8 mouse cellular contexts compared by ENCODE assay signal in the genomic region with DNA sequence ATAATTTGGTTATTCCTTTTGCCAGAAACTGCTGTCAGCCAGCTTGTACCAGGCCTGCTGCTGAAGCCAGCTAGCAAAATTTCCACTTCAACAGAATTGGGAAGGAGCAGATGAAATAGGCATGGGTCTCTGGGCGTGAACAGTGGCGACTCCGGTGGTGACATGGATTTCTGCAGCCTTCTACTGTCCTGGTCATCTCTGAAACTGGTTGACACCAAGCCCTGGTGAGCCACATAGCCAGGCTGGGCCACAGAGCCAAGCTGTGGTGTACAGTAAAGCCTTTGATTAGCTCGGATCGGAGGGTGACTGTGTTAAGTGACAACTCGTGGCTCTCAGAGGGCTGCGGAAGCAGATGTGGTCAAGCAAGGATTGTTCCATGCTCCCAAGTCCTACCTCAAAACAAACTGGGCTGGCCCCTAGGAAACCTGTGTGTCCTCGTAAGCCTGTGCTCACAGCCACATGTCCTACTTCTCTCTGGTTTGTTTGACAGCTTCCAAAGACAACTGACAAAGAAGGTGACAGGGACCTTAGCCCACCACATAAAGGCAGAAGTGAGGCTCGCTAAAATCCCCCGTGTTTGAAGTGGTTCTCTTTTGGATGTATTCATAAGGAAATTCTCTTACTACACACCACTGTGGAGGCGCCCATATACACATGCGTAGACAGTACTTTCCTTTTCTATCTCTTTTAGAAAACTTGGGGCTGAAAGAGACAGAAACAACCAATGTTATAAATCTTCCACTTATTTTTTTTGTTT. TPM values are rescaled to one million over a fixed set of nuclear protein-coding genes. Genes with fewer than 3 reads are reported as not detected.
A peak's percentile ranks its signal among the peaks of the same experiment; 100 is the strongest.
DNase-seq lines count a peak whose midpoint lies in the region; ATAC-seq and TF ChIP-seq lines count a peak whose summit lies in the region.

No protein-coding gene starts in this region.

- no peak overlapping the region for H3K9ac ChIP-seq in kidney, postnatal 0 days (ENCODE audit: low read depth, low read length)
- no peak overlapping the region for H3K9ac ChIP-seq in heart, postnatal 0 days (replicated peaks; ENCODE audit: low read depth, low read length)
- H3K9ac ChIP-seq in lung, postnatal 0 days (replicated peaks; ENCODE audit: low read depth): no peak overlapping the region

- 69% methylated on average over 12 of the region's 12 CpGs for WGBS in kidney, postnatal 0 days
- WGBS in embryonic facial prominence, embryonic 10.5 days: 78% methylated on average over 12 of the region's 12 CpGs
- WGBS in heart, postnatal 0 days: 60% methylated on average over 12 of the region's 12 CpGs
- 70% methylated on average over 12 of the region's 12 CpGs for WGBS in lung, postnatal 0 days
- WGBS in thymus, adult 2 months: 36% methylated on average over 12 of the region's 12 CpGs

- DNase-seq in kidney, postnatal 0 days (ENCODE audit: low spot score): peak; percentile 55
- no peak for DNase-seq in kidney, postnatal 14 days
- DNase-seq in NIH3T3 (ENCODE audit: low read depth): peak; percentile 77
- DNase-seq in embryonic facial prominence, embryonic 10.5 days (ENCODE audit: low spot score): peak; percentile 46
- peak; percentile 50 for DNase-seq in heart, postnatal 0 days (ENCODE audit: low spot score)
- DNase-seq in lung, postnatal 0 days (ENCODE audit: low spot score): peak; percentile 47
- peak; percentile 44 for DNase-seq in thymus, adult 2 months
- DNase-seq in layer of hippocampus, adult 11-12 months (ENCODE audit: low spot score): no peak

- no peaks in the 10 kb centered on the region for H3K9me3 ChIP-seq in kidney, postnatal 0 days (replicated peaks; ENCODE audit: low read length)
- no peaks in the 10 kb centered on the region for H3K9me3 ChIP-seq in embryonic facial prominence, embryonic 10.5 days
- H3K9me3 ChIP-seq in heart, postnatal 0 days (replicated peaks; ENCODE audit: control insufficient read depth, low read length): no peaks in the 10 kb centered on the region
- H3K9me3 ChIP-seq in lung, postnatal 0 days (ENCODE audit: low read length): no peaks in the 10 kb centered on the region

- H3K4me2 ChIP-seq in kidney, postnatal 0 days (ENCODE audit: low read length): no peak overlapping the region
- H3K4me2 ChIP-seq in heart, postnatal 0 days (ENCODE audit: low read depth, low read length): peak overlapping the region; percentile 62
- H3K4me2 ChIP-seq in lung, postnatal 0 days (replicated peaks; ENCODE audit: low read depth, low read length): no peak overlapping the region; the same call in 1 of the 2 replicates

- peak; percentile 49 for TF ChIP-seq CTCF in kidney, postnatal 0 days (IDR thresholded peaks at IDR 0.05; ENCODE audit: low read depth)
- TF ChIP-seq CTCF in heart, postnatal 0 days (IDR thresholded peaks at IDR 0.05; ENCODE audit: low read depth): peak; percentile 46
- peak; percentile 53 for TF ChIP-seq CTCF in lung, postnatal 0 days (IDR thresholded peaks at IDR 0.05)
- TF ChIP-seq CTCF in thymus, adult 2 months (IDR thresholded peaks at IDR 0.05; ENCODE audit: borderline replicate concordance, control insufficient read depth, extremely low read depth, insufficient read depth, low read length, poor library complexity): no peak

- peaks cover 11% of the 10 kb centered on the region for H3K4me1 ChIP-seq in kidney, postnatal 0 days (replicated peaks; ENCODE audit: insufficient read depth, low read length)
- H3K4me1 ChIP-seq in embryonic facial prominence, embryonic 10.5 days: peaks cover 71% of the 10 kb centered on the region
- H3K4me1 ChIP-seq in heart, postnatal 0 days (ENCODE audit: control insufficient read depth, insufficient read depth): peaks cover 21% of the 10 kb centered on the region
- no peaks in the 10 kb centered on the region; the same call in 1 of the 2 replicates for H3K4me1 ChIP-seq in lung, postnatal 0 days (ENCODE audit: insufficient read depth, low read depth, low read length)
- H3K4me1 ChIP-seq in thymus, adult 2 months (replicated peaks; ENCODE audit: control insufficient read depth, insufficient read depth, low read length): peaks cover 26% of the 10 kb centered on the region

- no peaks in the 10 kb centered on the region for H3K27me3 ChIP-seq in kidney, postnatal 0 days (ENCODE audit: insufficient read depth, low read length)
- no peaks in the 10 kb centered on the region for H3K27me3 ChIP-seq in embryonic facial prominence, embryonic 10.5 days (replicated peaks; ENCODE audit: low read depth, poor library complexity, severe bottlenecking)
- H3K27me3 ChIP-seq in heart, postnatal 0 days (ENCODE audit: control insufficient read depth, insufficient read depth, low read length): no peaks in the 10 kb centered on the region
- no peaks in the 10 kb centered on the region for H3K27me3 ChIP-seq in lung, postnatal 0 days (replicated peaks; ENCODE audit: insufficient read depth, low read length)
- H3K27me3 ChIP-seq in thymus, adult 2 months (ENCODE audit: control insufficient read depth, insufficient read depth, low read length): no peaks in the 10 kb centered on the region

- no peak overlapping the region for H3K27ac ChIP-seq in kidney, postnatal 0 days
- H3K27ac ChIP-seq in embryonic facial prominence, embryonic 10.5 days (replicated peaks): peak overlapping the region; percentile 44; the same call in 1 of the 2 replicates
- peak overlapping the region; percentile 94 for H3K27ac ChIP-seq in heart, postnatal 0 days (ENCODE audit: low read depth)
- no peak overlapping the region; the same call in 1 of the 2 replicates for H3K27ac ChIP-seq in lung, postnatal 0 days (ENCODE audit: low read length)
- no peak overlapping the region for H3K27ac ChIP-seq in thymus, adult 2 months (ENCODE audit: control insufficient read depth, insufficient read depth, low read length)

- 0 out of 2 replicates have a peak, but pooled peaks have one; percentile 30 for ATAC-seq in kidney, postnatal 0 days (replicated peaks; ENCODE audit: low FRiP score, low read depth)
- peak; percentile 53; the same call in 1 of the 2 replicates for ATAC-seq in heart, postnatal 0 days (ENCODE audit: insufficient read depth, low read depth)
- ATAC-seq in lung, postnatal 0 days: peak; percentile 14

- TF ChIP-seq EP300 in heart, postnatal 0 days (IDR thresholded peaks at IDR 0.05; ENCODE audit: low read depth): no peak
- no peak for TF ChIP-seq EP300 in lung, postnatal 0 days (IDR thresholded peaks at IDR 0.05)

- H3K36me3 ChIP-seq in kidney, postnatal 0 days (ENCODE audit: insufficient read depth, low read length): no peaks in the 10 kb centered on the region
- H3K36me3 ChIP-seq in embryonic facial prominence, embryonic 10.5 days (replicated peaks): peaks cover 13% of the 10 kb centered on the region; the same call in 1 of the 2 replicates
- no peaks in the 10 kb centered on the region for H3K36me3 ChIP-seq in heart, postnatal 0 days (replicated peaks; ENCODE audit: control insufficient read depth, insufficient read depth, low read length)
- H3K36me3 ChIP-seq in lung, postnatal 0 days (ENCODE audit: insufficient read depth, low read length): no peaks in the 10 kb centered on the region
- no peaks in the 10 kb centered on the region for H3K36me3 ChIP-seq in thymus, adult 2 months (ENCODE audit: control insufficient read depth, insufficient read depth, low read length)

- H3K4me3 ChIP-seq in kidney, postnatal 0 days (replicated peaks; ENCODE audit: low read depth, low read length): no peak overlapping the region
- no peak overlapping the region for H3K4me3 ChIP-seq in embryonic facial prominence, embryonic 10.5 days
- peak overlapping the region; percentile 24; the same call in 1 of the 2 replicates for H3K4me3 ChIP-seq in heart, postnatal 0 days (ENCODE audit: low read depth, low read length)
- no peak overlapping the region for H3K4me3 ChIP-seq in lung, postnatal 0 days (ENCODE audit: low read depth, low read length)
- H3K4me3 ChIP-seq in thymus, adult 2 months (ENCODE audit: control insufficient read depth, insufficient read depth, low read length): no peak overlapping the region

- no peak for TF ChIP-seq POLR2A in thymus, adult 2 months (IDR thresholded peaks at IDR 0.05; ENCODE audit: control insufficient read depth, extremely low read depth, insufficient read depth, low read length, poor library complexity)

RNA-seq across cellular contexts. Expression of gene Foxp1, which starts 36.5 kb away (rescaled TPM):
- polyA plus RNA-seq in kidney, postnatal 0 days (2015; fragmentation: Nextera tagmentation; extraction: Ambion mirVana): 37.1 and 38.0 TPM in 2 replicates
- polyA plus RNA-seq in embryonic facial prominence, embryonic 10.5 days (2016; fragmentation: Nextera tagmentation; extraction: Ambion mirVana): 88.5 and 107 TPM in 2 replicates
- total RNA-seq in heart, postnatal 0 days (2014; rRNA removed; ENCODE audit: low replicate concordance): 88.1 and 96.1 TPM in 2 replicates
- polyA plus RNA-seq in heart, postnatal 0 days (2015; fragmentation: Nextera tagmentation; extraction: Ambion mirVana): 39.5 and 40.7 TPM in 2 replicates
- 113 and 121 TPM in 2 replicates for polyA plus RNA-seq in lung, postnatal 0 days (2015; fragmentation: Nextera tagmentation; extraction: Ambion mirVana)
- polyA plus RNA-seq in thymus, adult 2 months (2012; rRNA removed): 129 and 172 TPM in 2 replicates

Comparison
In these comparisons a context has a peak if more than half of its experiments do, and no peak if none do; other contexts are left out.
1. DNase-seq: peak in kidney, postnatal 0 days (single experiment), NIH3T3 (single experiment), embryonic facial prominence, embryonic 10.5 days (single experiment), heart, postnatal 0 days (single experiment), lung, postnatal 0 days (single experiment) and thymus, adult 2 months (single experiment); none in kidney, postnatal 14 days (single experiment) and layer of hippocampus, adult 11-12 months (single experiment).
2. H3K27ac ChIP-seq: peak in embryonic facial prominence, embryonic 10.5 days (single experiment) and heart, postnatal 0 days (single experiment); none in kidney, postnatal 0 days (single experiment), lung, postnatal 0 days (single experiment) and thymus, adult 2 months (single experiment).
3. Peak in every context shown above with its lines, with median percentiles within 50 percentile points of each other: ATAC-seq.